Mouse (Mus musculus) small intestine, adult 2 months (tissue): ENCODE data around the gene H1f0.

ENCODE experiments used
- CTCF ChIP-seq: fragments of 200-500 bp; IDR thresholded peaks from 2 replicates; pipeline ENCODE4 v1.5.1; 2012; ENCODE audit warnings: low read depth, mild to moderate bottlenecking, control low read depth, inconsistent platforms, low read length, moderate library complexity, mixed read lengths; ENCODE audit not compliant: insufficient replicate concordance, insufficient read length; ENCODE audit errors: extremely low read depth
- POLR2A ChIP-seq: fragments of 200-500 bp; IDR thresholded peaks from 2 replicates; pipeline ENCODE4 v1.6.1; 2012; ENCODE audit warnings: low read depth, mild to moderate bottlenecking, control low read depth, inconsistent platforms, low read length, moderate library complexity

DNA sequence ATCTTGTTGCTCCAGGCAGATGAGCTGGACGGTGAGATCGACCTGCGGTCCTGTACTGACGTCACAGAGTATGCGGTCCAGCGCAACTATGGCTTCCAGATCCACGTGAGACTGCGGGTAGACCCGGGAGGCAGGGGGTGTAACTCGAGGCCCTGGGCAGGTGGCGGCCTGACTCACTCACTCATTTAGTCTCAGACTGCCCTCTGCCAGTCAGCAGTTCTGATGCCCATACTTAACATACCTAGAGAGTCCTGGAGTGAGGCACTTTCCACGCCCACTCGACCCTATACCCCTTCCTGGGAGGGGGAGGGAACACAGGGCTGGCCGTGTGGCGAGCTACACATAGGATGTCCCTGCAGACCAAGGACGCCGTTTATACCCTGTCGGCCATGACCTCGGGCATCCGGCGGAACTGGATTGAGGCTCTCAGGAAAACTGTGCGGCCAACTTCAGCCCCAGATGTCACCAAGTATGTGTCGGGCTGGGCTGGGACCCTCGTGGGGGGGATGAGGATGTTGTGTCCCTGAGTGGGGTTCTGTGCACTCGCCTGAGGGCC is 37.2 kb upstream of the H1f0 start:
- no peak for TF ChIP-seq CTCF
- TF ChIP-seq POLR2A, result no peak
